Mouse (Mus musculus): Measurements from ENCODE around the gene Rrp15. TPM values are rescaled to one million over a fixed set of nuclear protein-coding genes. Genes with fewer than 3 reads are reported as not detected.
"Not testable (repeated sequence)": the region's sequence is repeated elsewhere in the genome, so short reads cannot be mapped to it uniquely, and the experiment has no call there.

The Rrp15 gene
- total RNA-seq (2021), result 10 to 100 TPM; 13.1 to 15.8 TPM
- long read RNA-seq, experiment 1, transcript Rrp15-201 (5 exons, 1,321 nt), result major isoform, 9 of 13 reads
- long read RNA-seq, experiment 1, partial matches to known transcripts, result 0 of 13 reads
- long read RNA-seq, experiment 1, other reads (novel, unspliced or antisense), result 4 of 13 reads
- long read RNA-seq, experiment 2, transcript Rrp15-201 (5 exons, 1,321 nt), result major isoform, 5 of 11 reads
- long read RNA-seq, experiment 2, partial matches to known transcripts, result 2 of 11 reads
- long read RNA-seq, experiment 2, other reads (novel, unspliced or antisense), result 4 of 11 reads

- H3K27ac ChIP-seq, result peak within 1 kb of the TSS; percentile 89
- H3K4me3 ChIP-seq, result peak within 1 kb of the TSS; percentile 82
- intact Hi-C loops (cut with DNase I), result no loop called here
- no peak for TF ChIP-seq CTCF (IDR thresholded peaks at IDR 0.05)
- DNase-seq (ENCODE audit: extremely low spot score in 1 of 2, low spot score in 2 of 2), result peak; percentile 82 to 89
Measured at GRCm38 (mm10) chr1:186748724-186749653, at the start of gene Rrp15. TSS of gene Rrp15 (minus strand) at chr1:186749358.

- intact Hi-C loops (cut with DNase I), result no loop called here
- no peak for TF ChIP-seq CTCF (IDR thresholded peaks at IDR 0.05)
- no peak for DNase-seq (ENCODE audit: extremely low spot score in 1 of 2, low spot score in 2 of 2)
- Histone ChIP-seq H3K27ac (no peak overlapping the region), H3K4me3 (no peak overlapping the region)
Measured at GRCm38 (mm10) chr1:186797991-186798390, 48.8 kb upstream of the Rrp15 start.

GRCm38 (mm10) chr1:186785359-186785758, 36.2 kb upstream of the Rrp15 start:
- intact Hi-C loops (cut with DNase I), result no loop called here
- H3K27ac ChIP-seq, result no peak overlapping the region
- no peak overlapping the region for H3K4me3 ChIP-seq
- DNase-seq (ENCODE audit: extremely low spot score in 1 of 2, low spot score in 2 of 2), result no peak
- TF ChIP-seq CTCF (IDR thresholded peaks at IDR 0.05), result no peak

- no peak overlapping the region for H3K27ac ChIP-seq
- DNase-seq (ENCODE audit: extremely low spot score in 1 of 2, low spot score in 2 of 2), result no peak
- no peak for TF ChIP-seq CTCF (IDR thresholded peaks at IDR 0.05)
- intact Hi-C loops (cut with DNase I), result no loop called here
- H3K4me3 ChIP-seq, result no peak overlapping the region
Measured at GRCm38 (mm10) chr1:186780826-186781225, 31.7 kb upstream of the Rrp15 start.

GRCm38 (mm10) chr1:186773124-186773523, 24.0 kb upstream of the Rrp15 start:
- no peak for TF ChIP-seq CTCF (IDR thresholded peaks at IDR 0.05)
- DNase-seq (ENCODE audit: extremely low spot score in 1 of 2, low spot score in 2 of 2), result no peak
- Histone ChIP-seq H3K4me3 (no peak overlapping the region), H3K27ac (no peak overlapping the region)
- intact Hi-C loops (cut with DNase I), result no loop called here

- Histone ChIP-seq H3K27ac (no peak overlapping the region), H3K4me3 (no peak overlapping the region)
- no peak for TF ChIP-seq CTCF (IDR thresholded peaks at IDR 0.05)
- intact Hi-C loops (cut with DNase I), result no loop called here
- DNase-seq (ENCODE audit: extremely low spot score in 1 of 2, low spot score in 2 of 2), result no peak
Measured at GRCm38 (mm10) chr1:186772547-186773077, 23.5 kb upstream of the Rrp15 start.

GRCm38 (mm10) chr1:186772005-186772404, 22.8 kb upstream of the Rrp15 start:
- no peak overlapping the region for H3K27ac ChIP-seq
- no peak overlapping the region for H3K4me3 ChIP-seq
- no peak for DNase-seq (ENCODE audit: extremely low spot score in 1 of 2, low spot score in 2 of 2)
- intact Hi-C loops (cut with DNase I), result no loop called here
- no peak for TF ChIP-seq CTCF (IDR thresholded peaks at IDR 0.05)

- intact Hi-C loops (cut with DNase I), result no loop called here
- peak; percentile 13; the same call in 1 of the 2 replicates for TF ChIP-seq CTCF (IDR thresholded peaks at IDR 0.05)
Measured at GRCm38 (mm10) chr1:186770659-186771058, 21.5 kb upstream of the Rrp15 start.

GRCm38 (mm10) chr1:186768392-186768791, 19.2 kb upstream of the Rrp15 start:
- intact Hi-C loops (cut with DNase I), result no loop called here
- DNase-seq (ENCODE audit: extremely low spot score in 1 of 2, low spot score in 2 of 2), result no peak
- no peak overlapping the region for H3K27ac ChIP-seq
- TF ChIP-seq CTCF (IDR thresholded peaks at IDR 0.05), result no peak
- no peak overlapping the region for H3K4me3 ChIP-seq

More at GRCm38 (mm10) chr1:186770659-186771058, 21.5 kb upstream of the Rrp15 start:
- H3K4me3 ChIP-seq, result no peak overlapping the region
- DNase-seq (ENCODE audit: extremely low spot score in 1 of 2, low spot score in 2 of 2), result no peak
- H3K27ac ChIP-seq, result no peak overlapping the region

GRCm38 (mm10) chr1:186763451-186763850, 14.3 kb upstream of the Rrp15 start:
- H3K27ac ChIP-seq; H3K4me3 ChIP-seq; DNase-seq (ENCODE audit: extremely low spot score in 1 of 2, low spot score in 2 of 2); intact Hi-C loops (cut with DNase I): not testable (repeated sequence)

GRCm38 (mm10) chr1:186749675-186750283, 621 bp upstream of the Rrp15 start:
- peak overlapping the region; percentile 89 for H3K27ac ChIP-seq
- DNase-seq (ENCODE audit: extremely low spot score in 1 of 2, low spot score in 2 of 2), result no peak
- H3K4me3 ChIP-seq, result peak overlapping the region; percentile 82
- no peak for TF ChIP-seq CTCF (IDR thresholded peaks at IDR 0.05)
- intact Hi-C loops (cut with DNase I), result no loop called here

GRCm38 (mm10) chr1:186739828-186740227, 9.3 kb downstream of the Rrp15 start:
- H3K4me3 ChIP-seq, result no peak overlapping the region
- no peak overlapping the region for H3K27ac ChIP-seq
- intact Hi-C loops (cut with DNase I), result no loop called here
- DNase-seq (ENCODE audit: extremely low spot score in 1 of 2, low spot score in 2 of 2), result no peak
- no peak for TF ChIP-seq CTCF (IDR thresholded peaks at IDR 0.05)
